Mouse (Mus musculus): ENCODE measurements around the gene Atox1. TPM values are rescaled to one million over a fixed set of nuclear protein-coding genes. Genes with fewer than 3 reads are reported as not detected.
"Not testable (repeated sequence)": the region's sequence is repeated elsewhere in the genome, so short reads cannot be mapped to it uniquely, and the experiment has no call there.

Atox1 gene
- polyA plus RNA-seq, 1 experiment = 243 TPM

DNA sequence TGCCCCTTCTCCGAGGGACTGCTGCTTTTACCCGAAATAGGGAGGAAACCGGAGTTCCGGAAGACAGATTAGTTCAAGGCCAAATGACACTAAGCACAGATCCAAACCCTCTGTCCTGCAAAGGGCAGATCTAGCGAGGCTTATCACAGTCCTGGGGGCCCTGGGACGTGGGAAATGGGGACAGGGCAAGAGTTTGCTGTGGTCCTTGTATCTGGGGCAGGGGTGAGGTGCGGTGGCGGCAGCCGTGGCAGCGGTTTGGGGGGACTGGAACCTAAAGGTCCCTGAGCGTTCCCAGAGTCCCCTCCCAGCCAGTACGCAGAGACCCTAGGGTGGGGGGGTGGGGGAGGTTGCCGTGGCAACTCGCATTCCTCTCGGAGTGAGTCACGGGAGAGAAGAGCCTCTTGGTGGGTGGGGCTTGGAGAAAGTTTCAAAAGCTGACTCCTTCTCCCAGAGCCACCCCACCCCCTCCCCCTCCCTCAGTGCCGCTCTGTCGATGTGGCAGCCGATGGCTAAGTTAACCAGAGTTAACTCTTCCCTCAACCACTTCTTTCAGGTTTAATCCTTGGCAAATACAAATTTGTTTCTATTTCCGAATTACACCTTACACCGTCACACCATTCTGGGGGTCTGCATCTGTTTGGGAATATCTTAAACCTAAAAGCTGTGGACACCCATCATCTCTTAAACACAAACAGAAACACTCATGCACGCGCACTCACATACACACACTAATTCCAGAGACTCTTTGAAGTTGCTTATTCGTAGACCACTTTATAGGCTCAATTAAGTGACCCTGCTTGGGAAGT, 42.9 kb downstream of the Atox1 start:
- H3K4me1 ChIP-seq (ENCODE audit: control insufficient read depth, insufficient read depth, low read length) = peaks cover 16% of the 10 kb centered on the region
- H3K4me3 ChIP-seq (replicated peaks; ENCODE audit: extremely low read depth, low read depth, low read length) = peak overlapping the region; percentile 89
- peak; percentile 59 for DNase-seq
- 2% methylated on average over 22 of the region's 24 CpGs for WGBS
- TF ChIP-seq CTCF (IDR thresholded peaks at IDR 0.05; ENCODE audit: insufficient read depth, low read length) (no peak), POLR2A (IDR thresholded peaks at IDR 0.05; ENCODE audit: borderline replicate concordance, extremely low read depth, low read depth, low read length) (peak; percentile 27; the same call in 1 of the 2 replicates)

DNA sequence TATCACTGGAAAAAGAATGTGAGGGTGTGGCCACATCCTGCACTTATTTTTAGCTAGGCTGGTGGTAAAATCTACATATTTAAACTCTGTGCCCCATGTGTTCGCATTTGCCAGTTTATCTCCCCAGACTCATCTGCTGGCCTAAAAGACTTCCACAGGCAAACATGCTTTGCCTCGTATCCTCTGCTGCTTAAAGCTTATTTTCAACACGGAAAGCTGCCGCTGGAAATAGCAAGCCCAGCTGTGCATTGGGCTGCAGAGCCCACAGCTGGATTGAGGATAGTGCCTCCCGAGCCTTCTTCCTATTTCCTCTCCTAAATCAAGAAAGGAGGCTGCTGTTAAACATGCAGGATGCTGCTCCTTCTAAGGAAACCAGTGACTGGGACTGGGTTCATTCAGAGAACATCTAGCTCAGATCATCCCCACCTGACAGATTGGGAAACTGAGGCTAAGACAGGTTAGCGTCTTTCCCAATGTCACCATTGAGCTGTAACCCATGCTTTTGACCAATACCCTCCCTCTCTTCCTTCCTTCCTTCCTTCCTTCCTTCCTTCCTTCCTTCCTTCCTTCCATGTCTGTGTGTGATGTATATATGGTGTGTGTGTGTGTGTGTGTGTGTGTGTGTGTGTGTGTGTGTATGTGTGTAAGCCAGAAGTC, 44.3 kb downstream of the Atox1 start:
- Histone ChIP-seq H3K4me3 (replicated peaks; ENCODE audit: extremely low read depth, low read depth, low read length) (no peak overlapping the region), H3K4me1 (ENCODE audit: control insufficient read depth, insufficient read depth, low read length) (peaks cover 28% of the 10 kb centered on the region)
- DNase-seq = no peak
- 22% methylated on average over 6 of the region's 6 CpGs for WGBS
- TF ChIP-seq CTCF (IDR thresholded peaks at IDR 0.05; ENCODE audit: insufficient read depth, low read length) (no peak), POLR2A (IDR thresholded peaks at IDR 0.05; ENCODE audit: borderline replicate concordance, extremely low read depth, low read depth, low read length) (no peak)

DNA sequence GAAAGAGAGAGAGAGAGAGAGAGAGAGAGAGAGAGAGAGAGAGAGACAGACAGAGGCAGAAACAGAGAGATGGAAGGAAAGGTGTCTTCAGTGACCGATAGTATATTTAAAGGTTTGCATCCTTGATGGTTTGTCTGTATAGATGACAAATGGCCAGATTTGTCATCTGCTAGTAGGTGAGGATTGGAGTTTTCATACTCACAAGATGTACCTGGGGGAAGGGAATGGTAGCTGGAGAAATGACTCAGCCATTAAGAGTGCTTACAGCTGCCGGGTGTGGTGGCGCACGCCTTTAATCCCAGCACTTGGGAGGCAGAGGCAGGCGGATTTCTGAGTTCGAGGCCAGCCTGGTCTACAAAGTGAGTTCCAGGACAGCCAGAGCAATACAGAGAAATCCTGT, 45.3 kb downstream of the Atox1 start:
- peaks cover 38% of the 10 kb centered on the region for H3K4me1 ChIP-seq (ENCODE audit: control insufficient read depth, insufficient read depth, low read length)
- 58% methylated on average over 6 of the region's 6 CpGs for WGBS
- H3K4me3 ChIP-seq (replicated peaks; ENCODE audit: extremely low read depth, low read depth, low read length); DNase-seq: not testable (repeated sequence)

DNA sequence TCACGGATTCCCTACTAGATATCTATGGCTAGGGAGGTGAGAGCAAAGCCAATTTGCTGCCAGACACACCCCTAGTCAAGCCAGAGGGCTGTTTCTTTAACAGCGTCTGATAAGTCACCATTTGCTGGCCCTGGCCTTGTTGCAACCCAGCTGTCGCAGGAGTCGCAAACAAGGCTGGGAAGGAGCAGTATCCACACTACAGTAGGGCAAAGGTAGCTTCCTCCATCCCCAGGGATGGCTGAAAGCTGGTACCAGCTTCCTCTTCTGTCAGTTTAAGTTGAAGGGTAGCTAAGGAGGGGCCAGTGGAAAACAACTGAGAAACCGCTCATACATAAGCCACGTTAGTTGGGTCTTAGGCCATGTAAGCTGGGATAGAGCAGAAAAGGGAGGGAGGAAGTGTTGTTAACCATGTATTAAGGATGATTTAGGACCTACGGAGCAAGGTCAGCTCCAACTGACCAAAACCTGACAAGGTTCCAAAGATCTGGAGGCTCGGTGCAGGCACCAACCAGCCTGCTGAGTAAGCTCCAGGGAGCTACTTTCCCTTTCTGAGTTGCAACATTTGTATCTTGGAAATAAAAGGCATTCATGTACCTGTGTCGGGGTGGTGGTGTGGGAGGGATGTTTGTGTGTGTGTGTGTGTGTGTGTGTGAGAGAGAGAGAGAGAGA, 45.9 kb downstream of the Atox1 start:
- TF ChIP-seq POLR2A (IDR thresholded peaks at IDR 0.05; ENCODE audit: borderline replicate concordance, extremely low read depth, low read depth, low read length) (no peak), CTCF (IDR thresholded peaks at IDR 0.05; ENCODE audit: insufficient read depth, low read length) (no peak)
- no peak for DNase-seq
- Histone ChIP-seq H3K4me3 (replicated peaks; ENCODE audit: extremely low read depth, low read depth, low read length) (no peak overlapping the region), H3K4me1 (ENCODE audit: control insufficient read depth, insufficient read depth, low read length) (peaks cover 41% of the 10 kb centered on the region)
- 18% methylated on average over 9 of the region's 9 CpGs for WGBS

DNA sequence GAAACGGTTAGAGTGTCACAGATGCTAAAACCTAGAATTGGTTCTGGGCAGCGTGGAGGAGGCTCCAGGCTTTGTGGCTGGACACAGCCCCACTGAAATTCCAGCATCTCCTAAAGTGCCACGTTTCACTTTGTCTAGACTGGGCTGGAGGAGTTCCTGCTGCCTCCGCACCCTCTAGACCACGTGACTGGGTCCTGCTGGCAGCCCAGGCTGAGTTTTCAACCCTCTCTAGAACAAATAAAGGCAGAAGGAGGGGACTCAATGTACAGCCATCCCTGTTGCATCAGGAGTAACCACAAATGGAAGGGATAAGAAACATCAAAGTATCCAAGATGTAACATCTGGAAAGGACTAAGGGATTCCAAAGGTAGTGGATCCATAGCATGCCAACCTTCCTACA, 46.7 kb downstream of the Atox1 start:
- TF ChIP-seq CTCF (IDR thresholded peaks at IDR 0.05; ENCODE audit: insufficient read depth, low read length) = no peak
- TF ChIP-seq POLR2A (IDR thresholded peaks at IDR 0.05; ENCODE audit: borderline replicate concordance, extremely low read depth, low read depth, low read length) = no peak

DNA sequence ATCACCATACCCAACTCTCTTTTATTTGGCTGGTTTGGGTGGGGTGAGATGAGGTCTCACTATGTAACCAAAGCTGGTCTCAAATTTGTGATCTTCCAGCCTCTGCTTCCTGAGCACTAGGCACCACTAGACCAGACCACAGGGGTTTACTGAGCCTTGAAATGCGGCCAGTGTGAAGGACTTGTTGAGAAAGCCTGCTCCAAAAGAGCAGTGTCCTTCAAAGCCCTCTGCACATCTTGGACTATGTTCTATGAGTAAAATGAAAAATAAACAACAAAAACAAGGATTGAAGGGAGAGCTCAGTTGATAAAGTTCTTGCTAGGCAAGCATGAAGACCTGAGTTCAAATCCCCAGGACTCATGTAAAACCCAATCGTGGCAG, 47.6 kb downstream of the Atox1 start:
- WGBS = 52% methylated on average over 2 of the region's 2 CpGs
- DNase-seq = no peak
- no peak overlapping the region for H3K4me3 ChIP-seq (replicated peaks; ENCODE audit: extremely low read depth, low read depth, low read length)
- no peak for TF ChIP-seq POLR2A (IDR thresholded peaks at IDR 0.05; ENCODE audit: borderline replicate concordance, extremely low read depth, low read depth, low read length)
- no peak for TF ChIP-seq CTCF (IDR thresholded peaks at IDR 0.05; ENCODE audit: insufficient read depth, low read length)
- H3K4me1 ChIP-seq (ENCODE audit: control insufficient read depth, insufficient read depth, low read length) = peaks cover 38% of the 10 kb centered on the region

More for the DNA sequence above, 46.7 kb downstream of the Atox1 start:
- 15% methylated on average over 5 of the region's 5 CpGs for WGBS
- H3K4me3 ChIP-seq (replicated peaks; ENCODE audit: extremely low read depth, low read depth, low read length) = no peak overlapping the region
- peak; percentile 51 for DNase-seq
- H3K4me1 ChIP-seq (ENCODE audit: control insufficient read depth, insufficient read depth, low read length) = peaks cover 38% of the 10 kb centered on the region

DNA sequence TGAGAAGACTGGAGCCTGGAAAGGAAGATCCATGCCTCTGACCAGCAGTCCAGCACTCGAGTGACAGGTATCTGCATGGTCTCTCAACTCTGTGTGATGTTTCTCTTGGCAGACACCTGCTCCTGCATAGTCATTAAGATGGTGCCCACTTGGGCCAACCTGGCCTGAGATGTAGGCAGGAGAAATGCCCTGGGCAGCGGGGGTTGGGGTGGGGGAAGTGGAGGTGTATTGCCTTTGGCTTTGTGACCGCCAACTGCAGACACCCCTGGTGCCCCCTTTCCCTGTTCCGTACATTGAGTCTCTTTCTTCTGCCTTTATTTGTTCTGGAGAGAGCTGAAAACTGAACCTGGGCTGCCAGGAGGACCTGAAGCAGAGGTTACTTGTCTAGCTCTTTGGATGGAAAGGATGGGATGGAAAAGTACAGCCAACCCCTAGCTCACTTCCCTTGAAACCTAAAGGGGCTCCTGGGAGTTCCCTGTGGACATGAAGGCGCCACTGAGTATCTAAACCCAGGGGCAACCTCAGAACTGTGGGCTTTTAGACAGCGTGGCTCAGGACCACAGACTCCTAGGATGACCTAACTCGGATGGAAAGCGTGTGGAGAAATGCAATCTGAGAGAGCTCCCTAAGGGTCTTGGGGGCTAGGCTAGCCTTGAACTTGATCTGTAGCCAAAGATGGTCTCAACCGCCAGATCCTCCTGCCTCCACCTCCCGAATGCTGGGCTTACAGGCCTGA, 48.2 kb downstream of the Atox1 start:
- Histone ChIP-seq H3K4me1 (ENCODE audit: control insufficient read depth, insufficient read depth, low read length) (peaks cover 38% of the 10 kb centered on the region), H3K4me3 (replicated peaks; ENCODE audit: extremely low read depth, low read depth, low read length) (no peak overlapping the region)
- TF ChIP-seq CTCF (IDR thresholded peaks at IDR 0.05; ENCODE audit: insufficient read depth, low read length) (no peak), POLR2A (IDR thresholded peaks at IDR 0.05; ENCODE audit: borderline replicate concordance, extremely low read depth, low read depth, low read length) (no peak)
- no peak for DNase-seq
- 76% methylated on average over 10 of the region's 10 CpGs for WGBS

DNA sequence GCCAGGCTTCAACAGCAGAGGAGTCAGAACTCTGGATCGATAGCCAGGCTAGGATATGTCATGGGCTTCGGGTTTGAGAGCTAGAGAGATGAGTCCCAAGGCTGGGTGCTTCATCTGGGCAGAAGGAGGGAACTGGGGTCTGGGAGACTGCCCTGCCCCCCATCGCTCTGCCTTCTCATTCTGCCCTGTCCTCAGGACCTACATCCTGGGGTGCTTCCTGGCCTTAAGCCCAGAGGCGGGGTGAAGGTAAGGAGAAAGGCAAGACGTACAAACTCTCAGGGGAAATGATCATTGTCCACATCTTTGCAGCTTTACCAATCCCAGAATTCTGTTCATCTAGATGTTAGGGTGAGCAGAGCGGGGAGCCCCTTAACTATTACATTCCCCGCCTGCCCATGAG, 49.0 kb downstream of the Atox1 start:
- Histone ChIP-seq H3K4me3 (replicated peaks; ENCODE audit: extremely low read depth, low read depth, low read length) (no peak overlapping the region), H3K4me1 (ENCODE audit: control insufficient read depth, insufficient read depth, low read length) (peaks cover 38% of the 10 kb centered on the region)
- no peak for DNase-seq
- TF ChIP-seq POLR2A (IDR thresholded peaks at IDR 0.05; ENCODE audit: borderline replicate concordance, extremely low read depth, low read depth, low read length) = no peak
- no peak for TF ChIP-seq CTCF (IDR thresholded peaks at IDR 0.05; ENCODE audit: insufficient read depth, low read length)
- WGBS = 60% methylated on average over 7 of the region's 7 CpGs

DNA sequence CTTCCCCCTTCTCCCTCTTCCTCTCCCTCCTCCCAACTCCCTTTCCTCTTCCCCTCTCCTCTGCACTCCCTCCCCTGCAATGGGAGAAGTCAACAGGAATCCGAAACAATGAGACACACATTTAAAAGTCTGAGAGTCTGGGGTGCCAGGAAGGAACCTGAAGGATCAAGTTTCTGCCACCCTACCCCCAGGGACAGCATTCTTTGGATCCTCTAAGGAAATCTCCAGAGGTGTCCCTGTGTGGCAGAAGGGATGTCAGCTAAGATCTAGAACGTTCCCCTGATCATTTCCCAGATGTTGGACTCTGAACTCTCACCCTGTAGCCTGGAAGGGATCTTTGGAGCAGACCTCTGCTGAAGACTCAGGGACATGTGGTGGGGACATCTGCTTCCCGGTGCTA, 50.5 kb downstream of the Atox1 start:
- 23% methylated on average over 3 of the region's 3 CpGs for WGBS
- peaks cover 32% of the 10 kb centered on the region for H3K4me1 ChIP-seq (ENCODE audit: control insufficient read depth, insufficient read depth, low read length)
- H3K4me3 ChIP-seq (replicated peaks; ENCODE audit: extremely low read depth, low read depth, low read length) = no peak overlapping the region
- DNase-seq = no peak
- no peak for TF ChIP-seq POLR2A (IDR thresholded peaks at IDR 0.05; ENCODE audit: borderline replicate concordance, extremely low read depth, low read depth, low read length)
- no peak for TF ChIP-seq CTCF (IDR thresholded peaks at IDR 0.05; ENCODE audit: insufficient read depth, low read length)
